11 mouse cellular contexts compared by ENCODE assay signal in genomic region chr11:117279993-117280392, GRCm38 (mm10).
DNase-seq lines count a peak whose midpoint lies in the region; ATAC-seq and TF ChIP-seq lines count a peak whose summit lies in the region.
"Had no signal": no experiment of that assay in that cellular context is flagged by ENCODE, and none has a peak within 500 bp of the region (broad histone marks: within the 10 kb centered on the region; RNA-seq: fewer than 3 reads in every experiment).

No protein-coding gene starts in this region.

- peaks cover 87% of the 10 kb centered on the region for H3K4me1 ChIP-seq in kidney, embryonic 16.5 days (ENCODE audit: insufficient read depth, low read length)
- peaks cover 95% of the 10 kb centered on the region for H3K4me1 ChIP-seq in embryonic facial prominence, embryonic 15.5 days
- H3K4me1 ChIP-seq in limb, embryonic 12.5 days (replicated peaks) = peaks cover 100% of the 10 kb centered on the region
- H3K4me1 ChIP-seq in small intestine, adult 2 months (ENCODE audit: control insufficient read depth, insufficient read depth, insufficient read length, low read length) = peaks cover 38% of the 10 kb centered on the region

- peak; percentile 70 for DNase-seq in kidney, adult 11 months
- DNase-seq in gastrocnemius, postnatal 4 days (ENCODE audit: low spot score in 2 of 2) = no peak
- DNase-seq: cerebellum, postnatal 36 days; gastrocnemius, postnatal 36 days had no signal

- no peaks in the 10 kb centered on the region for H3K9me3 ChIP-seq in kidney, embryonic 16.5 days (ENCODE audit: low read length)
- no peaks in the 10 kb centered on the region for H3K9me3 ChIP-seq in embryonic facial prominence, embryonic 15.5 days (replicated peaks)
- no peaks in the 10 kb centered on the region for H3K9me3 ChIP-seq in limb, embryonic 12.5 days
- H3K9me3 ChIP-seq: forebrain, embryonic 12.5 days had no signal

- no peak for TF ChIP-seq CTCF in small intestine, adult 2 months (IDR thresholded peaks at IDR 0.05; ENCODE audit: extremely low read depth, insufficient read length, insufficient replicate concordance, low read depth, low read length)

- no peak overlapping the region for H3K27ac ChIP-seq in kidney, embryonic 16.5 days (ENCODE audit: low read length)
- H3K27ac ChIP-seq in embryonic facial prominence, embryonic 15.5 days (replicated peaks) = 0 out of 2 replicates have a peak overlapping the region, but pooled peaks have one; percentile 4
- peak overlapping the region; percentile 90; the same call in 1 of the 2 replicates for H3K27ac ChIP-seq in limb, embryonic 12.5 days
- 0 out of 2 replicates have a peak overlapping the region, but pooled peaks have one; percentile 4 for H3K27ac ChIP-seq in small intestine, adult 2 months (ENCODE audit: insufficient read depth, low read depth, low read length)
- H3K27ac ChIP-seq: forebrain, embryonic 12.5 days had no signal

- no peak overlapping the region for H3K4me3 ChIP-seq in kidney, embryonic 16.5 days (ENCODE audit: low read length)
- H3K4me3 ChIP-seq in embryonic facial prominence, embryonic 15.5 days (replicated peaks) = no peak overlapping the region
- H3K4me3 ChIP-seq in limb, embryonic 12.5 days (replicated peaks) = no peak overlapping the region
- H3K4me3 ChIP-seq in small intestine, adult 2 months (ENCODE audit: low read depth, low read length) = no peak overlapping the region
- H3K4me3 ChIP-seq: forebrain, embryonic 12.5 days had no signal

- no peak overlapping the region for H3K4me2 ChIP-seq in kidney, embryonic 16.5 days (replicated peaks; ENCODE audit: low read depth, low read length)
- no peak overlapping the region for H3K4me2 ChIP-seq in embryonic facial prominence, embryonic 15.5 days (replicated peaks)
- no peak overlapping the region for H3K4me2 ChIP-seq in limb, embryonic 12.5 days
- H3K4me2 ChIP-seq: forebrain, embryonic 12.5 days had no signal

- H3K9ac ChIP-seq in kidney, embryonic 16.5 days (replicated peaks; ENCODE audit: low read length) = no peak overlapping the region
- H3K9ac ChIP-seq in embryonic facial prominence, embryonic 15.5 days = no peak overlapping the region
- no peak overlapping the region for H3K9ac ChIP-seq in limb, embryonic 12.5 days (replicated peaks)
- H3K9ac ChIP-seq: forebrain, embryonic 12.5 days had no signal

- WGBS in kidney, embryonic 16.5 days = 56% methylated on average over 4 of the region's 4 CpGs
- 49% methylated on average over 4 of the region's 4 CpGs for WGBS in embryonic facial prominence, embryonic 15.5 days
- 22% methylated on average over 4 of the region's 4 CpGs for WGBS in limb, embryonic 12.5 days
- 59% methylated on average over 4 of the region's 4 CpGs for WGBS in small intestine, adult 2 months

- ATAC-seq in kidney, embryonic 16.5 days (ENCODE audit: low FRiP score, low TSS enrichment) = no peak
- no peak for ATAC-seq in embryonic facial prominence, embryonic 15.5 days (ENCODE audit: insufficient number of reproducible peaks, low FRiP score, low TSS enrichment, low read depth)
- ATAC-seq in limb, embryonic 12.5 days (ENCODE audit: insufficient number of reproducible peaks, insufficient read depth, low FRiP score, low TSS enrichment, low read depth) = no peak
- no peak for ATAC-seq in monocyte, adult 5-6 weeks (replicated peaks; ENCODE audit: insufficient number of reproducible peaks, low FRiP score, low TSS enrichment, poor library complexity, severe bottlenecking)

- no peaks in the 10 kb centered on the region for H3K36me3 ChIP-seq in kidney, embryonic 16.5 days (ENCODE audit: insufficient read depth, low read length)
- no peaks in the 10 kb centered on the region for H3K36me3 ChIP-seq in embryonic facial prominence, embryonic 15.5 days
- H3K36me3 ChIP-seq in limb, embryonic 12.5 days = peaks cover 14% of the 10 kb centered on the region
- H3K36me3 ChIP-seq in small intestine, adult 2 months (ENCODE audit: control insufficient read depth, insufficient read depth, low read length) = no peaks in the 10 kb centered on the region
- H3K36me3 ChIP-seq: forebrain, embryonic 12.5 days had no signal

- TF ChIP-seq POLR2A in small intestine, adult 2 months (IDR thresholded peaks at IDR 0.05; ENCODE audit: low read depth, low read length) = no peak

- no peaks in the 10 kb centered on the region for H3K27me3 ChIP-seq in kidney, embryonic 16.5 days (ENCODE audit: insufficient read depth, low read length)
- no peaks in the 10 kb centered on the region for H3K27me3 ChIP-seq in embryonic facial prominence, embryonic 15.5 days
- H3K27me3 ChIP-seq in limb, embryonic 12.5 days = no peaks in the 10 kb centered on the region
- H3K27me3 ChIP-seq in small intestine, adult 2 months (ENCODE audit: control insufficient read depth, insufficient read depth, low read length) = no peaks in the 10 kb centered on the region
- H3K27me3 ChIP-seq: CH12.LX; forebrain, embryonic 12.5 days had no signal
